Comparison of ENCODE assay signal across 8 mouse cellular contexts in the genomic region with DNA sequence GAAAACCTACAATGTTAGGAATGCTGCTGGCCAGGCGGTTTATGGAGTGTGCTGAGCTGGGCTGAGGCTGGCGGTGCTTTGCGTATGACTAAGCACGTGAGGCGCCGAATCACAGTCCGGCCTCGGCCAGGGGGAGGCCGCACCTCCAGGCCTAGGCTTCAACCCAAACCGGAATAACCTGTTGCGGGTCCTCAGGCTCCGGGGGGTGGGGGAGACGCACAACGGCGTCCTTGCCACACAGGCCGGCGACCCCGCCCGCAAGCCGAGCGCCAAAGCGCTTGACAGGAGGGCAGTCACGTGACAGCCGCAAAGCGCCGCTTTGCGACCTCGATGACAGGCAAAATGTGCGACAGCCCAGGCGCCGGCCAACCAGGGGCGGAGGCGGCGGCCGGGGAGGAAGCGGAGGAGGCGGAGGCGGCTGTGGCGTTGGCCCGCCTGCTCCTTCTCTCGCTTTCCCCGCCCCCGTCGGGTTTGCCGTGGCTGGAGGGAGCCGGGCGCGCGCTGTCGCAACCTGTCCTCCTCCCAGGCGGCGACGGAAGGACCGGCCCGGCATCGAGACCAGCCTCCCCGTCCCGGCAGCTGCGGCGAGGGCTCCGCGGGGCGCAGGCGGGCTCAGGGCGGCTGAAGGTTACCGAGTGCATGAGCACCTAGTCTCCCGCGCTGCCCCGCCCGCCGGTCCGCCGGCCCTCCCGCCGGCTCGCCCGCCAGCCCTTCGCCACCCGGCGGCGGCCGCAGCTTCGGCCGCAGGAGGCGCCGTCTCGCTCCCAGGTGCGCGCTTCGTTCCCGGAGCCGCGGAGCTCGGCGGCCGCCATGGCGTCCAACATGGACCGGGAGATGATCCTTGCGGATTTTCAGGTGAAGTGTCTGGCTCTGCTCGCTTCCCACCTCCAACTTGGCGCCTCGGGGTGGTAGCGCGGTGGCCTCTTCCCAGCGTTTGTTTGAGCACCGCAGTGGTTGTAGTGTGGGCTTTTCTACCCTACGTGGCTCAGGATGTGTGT. TPM values are rescaled to one million over a fixed set of nuclear protein-coding genes. Genes with fewer than 3 reads are reported as not detected.
A peak's percentile ranks its signal among the peaks of the same experiment; 100 is the strongest.
DNase-seq lines count a peak whose midpoint lies in the region; ATAC-seq lines count a peak whose summit lies in the region.

Faf1 (plus strand) TSS at position 371 of the 998 bp plus-strand sequence.

- H3K9ac ChIP-seq in hindbrain, embryonic 14.5 days: peak within 1 kb of the TSS; percentile 93

- H3K4me3 ChIP-seq in hindbrain, embryonic 14.5 days (replicated peaks; ENCODE audit: low read length): peak within 1 kb of the TSS; percentile 92

- no peaks in the 10 kb centered on the region for H3K9me3 ChIP-seq in hindbrain, embryonic 14.5 days (ENCODE audit: control insufficient read depth, low read length)

- peak within 1 kb of the TSS; percentile 97 for H3K27ac ChIP-seq in hindbrain, embryonic 14.5 days

- ATAC-seq in hindbrain, embryonic 14.5 days (ENCODE audit: low FRiP score): peak; percentile 98

- under 1% methylated on average over 85 of the region's 107 CpGs for WGBS in hindbrain, embryonic 14.5 days

- no peaks in the 10 kb centered on the region for H3K27me3 ChIP-seq in hindbrain, embryonic 14.5 days (ENCODE audit: control insufficient read depth, insufficient read depth, low read length)

- H3K4me2 ChIP-seq in hindbrain, embryonic 14.5 days (replicated peaks): peak within 1 kb of the TSS; percentile 68

- H3K36me3 ChIP-seq in hindbrain, embryonic 14.5 days (replicated peaks; ENCODE audit: control insufficient read depth, insufficient read depth): no peaks in the 10 kb centered on the region

- peak; percentile 99 for DNase-seq in R1 (ENCODE audit: low read depth, low spot score)
- DNase-seq in cerebellum, postnatal 25 days: peak; percentile 99
- peak; percentile 95 for DNase-seq in frontal cortex, postnatal 25 days (ENCODE audit: low spot score in 2 of 2)
- peak; percentile 97 for DNase-seq in hindbrain, embryonic 14.5 days (ENCODE audit: low spot score)
- peak; percentile 95 for DNase-seq in left cerebral cortex, adult 11 months (ENCODE audit: low spot score)
- peak; percentile 98 to 99 for DNase-seq in lung, postnatal 4 days
- peak; percentile 93 for DNase-seq in retina, postnatal 7 days (ENCODE audit: low read depth, low spot score)
- peak; percentile 98 for DNase-seq in urinary bladder, adult 2 months (ENCODE audit: low spot score)

- H3K4me1 ChIP-seq in hindbrain, embryonic 14.5 days (replicated peaks; ENCODE audit: control insufficient read depth, insufficient read depth, low read length): peaks cover 9% of the 10 kb centered on the region

RNA-seq across cellular contexts. Expression of gene Faf1, which starts in this region (rescaled TPM):
- 47.1 and 50.7 TPM in 2 replicates for polyA plus RNA-seq in hindbrain, embryonic 14.5 days (2014; fragmentation: Nextera tagmentation; extraction: Ambion mirVana)
- 16.9 and 17.7 TPM in 2 replicates for polyA plus RNA-seq in urinary bladder, adult 2 months (2012; rRNA removed)

Comparison
In these comparisons a context has a peak if more than half of its experiments do, and no peak if none do; other contexts are left out.
1. Peak in every context shown above with its lines: DNase-seq, ATAC-seq, H3K4me3 ChIP-seq and H3K27ac ChIP-seq.